Mouse (Mus musculus) heart, postnatal 14 days (tissue): ENCODE measurements at regions not wholly inside any gene's neighbourhood (a gene's known extent, or its start where the extent isn't known, plus 50 kb on each side); places are given as distances from the start of the nearest gene placed in this dataset.
A peak's percentile ranks its signal among the peaks of the same experiment; 100 is the strongest.

Experiments used
- DNase-seq, 2 experiments: peaks; one replicate each; pipeline ENCODE4 v3.0.0; 2021 to 2022
- intact Hi-C: fragments of 180-260 bp; cut with DNase I; formaldehyde crosslinking; loops from one replicate; pipeline ENCODE4 v1.15.1; 2025

DNA sequence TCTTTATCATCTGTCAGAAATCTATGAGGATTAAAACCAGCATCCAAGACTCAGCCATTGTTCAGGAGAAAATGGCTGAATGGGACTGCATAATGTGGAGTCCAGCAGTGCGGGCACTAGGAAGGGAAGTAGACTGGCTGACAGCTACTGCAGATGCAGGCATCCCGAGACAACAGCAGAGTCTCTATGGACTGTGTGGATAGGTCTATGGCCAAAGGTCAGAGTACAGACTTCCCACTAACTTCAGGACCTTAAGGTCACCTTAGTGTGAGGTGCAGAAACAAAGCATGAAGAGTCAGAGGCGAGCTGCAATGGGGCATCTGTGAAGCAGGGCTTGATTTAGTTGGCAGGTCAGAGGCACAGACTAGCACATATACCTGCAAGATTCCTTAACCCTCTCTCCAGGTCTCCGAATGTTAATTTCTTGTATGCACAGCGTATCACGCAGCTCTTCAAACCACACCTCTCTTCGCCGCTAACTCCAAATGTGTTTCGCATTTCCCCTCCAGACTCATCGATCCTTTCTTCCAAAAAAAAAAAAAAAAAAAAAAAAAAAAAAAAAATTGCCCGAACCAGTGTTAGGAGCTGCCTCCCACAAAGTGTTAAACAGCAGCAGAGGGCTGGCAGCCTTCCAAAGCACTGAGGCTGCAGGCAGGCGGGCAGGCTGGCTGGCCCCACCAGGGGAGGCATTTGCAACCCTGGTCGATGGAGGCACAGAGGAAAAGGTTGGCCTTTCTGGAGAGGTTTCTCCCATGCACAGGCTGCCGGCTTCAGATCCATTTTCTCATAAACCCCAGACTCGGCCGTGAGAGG lies 270.2 kb upstream of the Myt1l start:
- intact Hi-C loops: no loop called here
- peak; percentile 19 to 37 for DNase-seq

DNA sequence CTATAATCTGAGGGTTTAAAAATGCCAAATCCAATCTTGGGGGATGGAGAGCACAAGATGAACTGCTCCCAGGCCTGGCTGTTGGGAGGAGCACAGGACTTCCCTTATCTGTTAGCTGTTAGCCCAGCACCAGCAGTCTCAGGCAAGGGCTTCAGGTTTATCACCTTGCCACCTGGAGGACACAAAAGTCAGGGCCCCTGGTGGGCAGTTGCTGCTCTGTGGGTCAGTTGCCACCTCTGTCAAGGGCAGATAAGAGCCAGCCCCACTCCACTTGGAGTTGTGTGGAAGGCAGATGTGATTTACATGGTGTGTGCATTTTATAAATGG lies 269.7 kb upstream of the Myt1l start:
- intact Hi-C loops: no loop called here
- DNase-seq: no peak

DNA sequence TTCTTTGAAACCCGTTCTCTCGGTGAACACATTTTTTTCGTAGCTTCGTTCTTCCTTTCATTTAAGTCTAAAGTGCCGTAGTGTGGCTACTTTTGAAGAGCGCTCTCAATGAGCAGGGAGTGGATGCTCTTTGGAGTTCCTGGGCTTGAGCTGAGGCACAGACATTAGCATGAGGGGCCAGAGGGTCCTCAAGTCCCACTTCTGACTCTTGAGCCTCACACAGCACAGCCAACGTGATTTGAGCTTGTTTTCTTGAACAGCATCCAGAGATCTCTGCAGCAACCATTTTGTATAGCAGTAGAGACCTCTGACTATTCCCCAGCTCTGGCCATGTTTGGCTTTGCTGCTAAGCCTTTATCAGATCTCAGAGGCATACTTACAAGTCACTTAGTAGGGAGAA lies 269.2 kb upstream of the Myt1l start:
- intact Hi-C loops: no loop called here
- DNase-seq: no peak

DNA sequence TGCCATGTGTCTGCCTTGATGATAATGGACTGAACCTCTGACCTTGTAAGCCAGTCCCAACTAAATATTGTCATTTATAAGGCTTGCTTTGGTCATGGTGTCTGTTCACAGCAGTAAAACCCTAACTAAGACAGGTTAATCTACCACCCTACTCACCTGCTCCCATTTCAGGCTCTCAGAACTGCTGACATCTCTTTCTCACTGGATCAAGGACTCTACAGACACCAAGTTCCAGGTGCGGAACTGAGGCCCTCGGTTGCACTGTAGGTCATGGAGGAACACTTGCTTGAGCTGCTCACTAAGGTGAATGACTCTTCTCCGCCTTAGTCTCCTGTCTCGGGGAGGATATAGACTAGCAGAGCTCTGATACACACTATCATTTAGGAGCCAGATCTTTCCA lies 254.0 kb upstream of the Myt1l start:
- no peak for DNase-seq
- intact Hi-C loops: no loop called here

DNA sequence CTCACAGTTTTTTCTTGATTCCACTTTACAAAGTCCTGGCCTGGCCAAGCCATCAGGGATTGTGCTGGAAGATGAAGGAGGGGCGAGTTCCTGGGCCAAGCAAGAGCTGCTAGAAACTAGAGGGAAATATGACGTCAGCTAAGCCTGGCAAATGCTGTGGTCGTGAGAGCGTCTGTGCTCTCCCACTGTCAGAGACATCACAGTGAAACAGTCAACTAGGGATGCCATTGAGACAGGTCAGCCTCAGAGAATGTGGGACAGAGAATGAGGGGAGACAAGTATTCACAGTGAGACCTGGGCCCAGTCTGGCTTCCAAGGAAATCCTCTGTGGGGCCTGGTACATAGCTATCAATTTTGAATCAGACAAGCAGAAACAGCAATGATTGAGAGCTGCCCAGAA lies 252.5 kb upstream of the Myt1l start:
- intact Hi-C loops: no loop called here
- peak in 1 of 2 experiments; percentile 5 for DNase-seq

DNA sequence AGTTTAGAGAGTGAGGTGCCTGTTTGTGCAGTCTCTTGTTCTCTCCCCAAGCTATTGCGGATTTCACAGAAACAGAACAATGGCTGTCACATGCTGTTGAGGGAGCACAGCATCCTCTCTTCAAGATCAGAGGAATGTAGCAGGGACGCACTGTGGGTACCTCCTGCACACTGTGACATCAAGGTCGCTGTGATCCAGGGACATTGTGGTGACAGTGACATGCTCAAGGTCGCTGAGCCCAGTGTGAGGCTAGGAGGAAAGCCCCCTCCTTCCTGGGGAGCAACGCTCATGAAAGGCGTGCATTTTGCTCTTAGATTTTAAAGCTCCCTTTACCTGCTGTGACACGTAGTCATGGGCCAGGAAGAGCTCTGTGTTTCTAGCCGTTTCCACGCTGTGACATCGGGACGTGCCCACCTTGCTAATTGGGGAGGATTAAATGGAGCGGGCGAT lies 248.5 kb upstream of the Myt1l start:
- no peak for DNase-seq
- intact Hi-C loops: no loop called here

DNA sequence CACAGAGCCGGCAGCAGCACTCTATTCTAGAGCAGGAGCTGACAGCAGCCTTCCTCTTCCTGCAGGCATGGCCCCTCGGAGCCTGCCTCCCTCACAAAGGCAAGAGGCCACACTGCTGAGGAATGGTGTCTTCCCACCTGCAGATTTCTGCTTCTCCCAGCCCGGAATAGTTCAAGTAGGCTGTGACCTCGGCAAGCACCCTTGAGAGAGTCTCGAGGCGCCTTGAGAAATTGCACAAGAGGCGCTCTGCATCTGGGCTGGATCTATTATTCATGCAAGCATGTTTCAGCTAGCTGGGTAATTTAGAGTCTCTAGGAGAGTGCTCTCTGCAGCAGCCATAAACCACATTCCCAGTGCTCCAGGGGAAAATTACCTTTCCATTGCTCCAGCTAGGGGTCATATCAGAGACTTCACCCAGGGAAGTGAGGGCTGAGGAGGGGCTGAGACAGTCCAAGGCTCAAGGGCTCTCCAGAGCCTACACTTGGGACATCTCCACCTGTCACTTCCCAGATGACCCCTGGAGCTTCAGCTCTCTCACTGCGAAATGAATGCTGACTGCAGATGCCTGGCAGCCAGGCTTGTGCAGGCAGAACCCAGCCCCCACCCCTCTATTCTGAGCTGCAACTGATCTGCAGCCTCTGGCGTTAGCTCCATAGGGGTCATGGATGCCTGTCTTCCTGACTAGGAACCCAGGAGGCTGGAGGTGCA lies 247.9 kb upstream of the Myt1l start:
- intact Hi-C loops: no loop called here

DNA sequence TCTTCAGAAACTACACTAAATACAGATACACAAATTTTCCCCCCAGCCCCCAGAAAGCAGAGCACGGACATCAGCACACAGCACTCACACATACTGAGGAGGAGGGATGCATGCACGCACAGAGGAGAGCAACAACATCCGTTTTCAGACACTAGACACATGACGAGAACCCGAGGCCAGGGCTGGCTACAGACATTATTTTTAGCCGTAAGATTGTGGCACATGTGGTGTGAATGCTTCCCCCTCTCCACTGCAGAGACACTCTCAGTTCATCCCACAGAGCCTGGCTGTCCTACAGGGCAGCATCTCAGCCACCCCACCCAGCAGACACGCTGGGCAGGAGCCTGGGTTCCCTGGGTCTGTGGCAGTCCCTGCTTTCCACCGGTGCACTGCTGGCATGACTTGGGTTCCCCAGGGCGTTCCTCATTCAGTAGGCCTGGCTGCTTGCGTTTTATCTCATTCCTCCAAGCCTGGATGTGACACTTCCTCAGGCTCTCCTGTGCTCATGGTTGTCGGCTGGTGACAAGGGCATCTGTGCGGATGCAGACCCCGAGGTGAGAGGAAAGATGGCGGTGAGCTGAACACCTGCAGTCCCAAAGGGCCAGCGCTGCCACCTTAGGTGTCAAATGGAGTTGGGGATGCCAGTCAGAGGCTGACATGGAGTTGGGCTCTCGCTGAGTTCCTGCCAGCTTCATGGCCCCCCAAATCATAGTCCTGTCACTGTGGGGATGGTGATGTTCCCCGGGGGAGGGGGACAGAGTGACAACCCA lies 247.1 kb upstream of the Myt1l start:
- intact Hi-C loops: no loop called here
- DNase-seq: no peak

More for the DNA sequence above, 247.9 kb upstream of the Myt1l start:
- no peak for DNase-seq

DNA sequence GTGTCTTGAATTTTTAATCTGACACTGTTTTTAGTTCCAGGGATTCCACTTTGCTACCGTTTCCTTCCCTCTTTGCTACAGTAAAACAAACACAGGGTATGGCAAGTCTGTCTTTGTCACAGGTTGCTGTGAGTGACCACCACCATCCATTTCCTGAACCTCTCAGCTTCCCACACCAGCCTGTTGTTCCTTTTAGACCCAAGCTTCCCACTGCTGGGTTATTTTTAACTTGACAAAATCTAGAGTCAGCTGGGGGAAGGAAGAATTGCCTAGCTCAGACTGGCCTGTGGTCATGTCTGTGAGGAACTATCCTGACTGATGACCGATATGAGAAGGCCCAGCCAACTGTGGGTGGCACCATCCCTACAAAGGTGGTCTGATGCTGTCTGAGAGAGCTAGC lies 239.4 kb upstream of the Myt1l start:
- intact Hi-C loops: no loop called here
- DNase-seq: peak in 1 of 2 experiments; percentile 2

DNA sequence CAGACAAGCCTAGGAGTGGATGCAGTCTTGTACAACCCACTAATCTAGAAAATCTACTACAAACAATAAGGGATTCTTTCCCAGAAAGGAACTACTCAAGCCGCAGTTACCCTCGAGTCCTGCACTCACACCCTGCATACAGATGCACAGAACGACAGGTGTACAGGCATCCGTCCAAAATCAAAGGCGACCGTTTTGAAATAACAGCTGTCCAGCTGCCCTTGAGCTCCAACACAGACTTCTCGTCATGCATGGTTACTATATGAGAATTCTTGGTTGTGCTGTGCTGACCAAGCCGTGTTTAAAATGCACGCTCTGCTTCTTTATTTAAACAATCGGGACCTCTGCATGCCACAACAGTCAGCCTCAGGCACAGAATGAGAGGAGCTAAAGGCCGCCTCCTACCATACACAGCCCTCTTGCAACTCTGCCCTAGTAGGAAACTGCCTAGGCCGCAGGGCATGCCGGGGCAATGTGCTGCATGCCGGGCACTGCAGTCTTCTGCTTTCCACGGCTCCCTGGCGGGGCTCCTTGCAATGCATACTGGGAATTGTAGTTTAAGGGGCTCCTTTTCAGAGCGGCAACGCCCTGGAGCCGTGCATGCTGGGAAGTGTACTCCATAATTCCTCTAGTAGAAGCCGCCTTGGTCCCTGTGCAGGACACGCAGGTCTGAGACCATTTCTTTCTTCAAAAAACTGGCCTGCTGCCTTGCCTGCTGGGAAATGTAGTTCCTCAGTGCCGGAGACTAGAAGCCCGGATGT lies 237.4 kb upstream of the Myt1l start:
- peak; percentile 89 to 91 for DNase-seq
- intact Hi-C loops: no loop called here

DNA sequence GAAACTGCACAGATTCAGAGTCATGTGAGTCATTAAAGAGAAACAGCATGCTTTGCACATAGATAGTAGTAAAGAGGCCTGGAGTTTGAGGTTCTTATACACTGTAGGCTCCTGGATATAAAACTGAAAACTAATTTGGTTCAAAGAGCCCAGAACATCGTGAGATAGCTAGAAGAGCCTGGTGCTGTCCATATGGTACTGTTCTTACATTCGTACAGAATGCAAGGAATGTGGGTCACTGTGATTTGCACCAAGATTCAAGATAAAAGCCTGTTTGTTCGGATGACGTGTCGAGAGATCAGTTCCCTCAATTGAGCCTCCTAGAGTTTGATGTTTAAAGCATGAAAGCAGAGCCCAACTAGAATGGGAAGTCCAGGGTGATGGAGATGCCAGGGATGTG lies 230.2 kb upstream of the Myt1l start:
- intact Hi-C loops: no loop called here
- DNase-seq: no peak

DNA sequence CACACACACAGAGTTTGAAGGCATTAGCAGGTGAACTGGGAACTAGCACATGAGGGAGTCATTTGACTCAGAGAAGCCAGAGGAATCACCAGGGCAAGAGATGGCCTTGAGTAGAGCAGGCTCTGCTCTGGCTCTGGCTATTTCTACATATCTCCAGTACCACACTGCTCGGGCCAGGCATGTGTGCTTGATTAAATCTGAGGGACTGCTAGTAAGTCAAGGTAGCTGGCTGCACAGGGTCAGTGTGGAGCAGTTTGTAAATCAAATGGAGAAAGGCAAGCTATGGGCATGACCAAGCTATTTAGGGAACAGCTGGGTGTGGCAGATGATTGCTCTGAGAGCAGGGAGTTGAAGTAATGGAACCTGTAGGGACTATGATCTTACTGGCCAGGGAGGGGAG lies 212.5 kb upstream of the Myt1l start:
- no peak for DNase-seq
- intact Hi-C loops: no loop called here

DNA sequence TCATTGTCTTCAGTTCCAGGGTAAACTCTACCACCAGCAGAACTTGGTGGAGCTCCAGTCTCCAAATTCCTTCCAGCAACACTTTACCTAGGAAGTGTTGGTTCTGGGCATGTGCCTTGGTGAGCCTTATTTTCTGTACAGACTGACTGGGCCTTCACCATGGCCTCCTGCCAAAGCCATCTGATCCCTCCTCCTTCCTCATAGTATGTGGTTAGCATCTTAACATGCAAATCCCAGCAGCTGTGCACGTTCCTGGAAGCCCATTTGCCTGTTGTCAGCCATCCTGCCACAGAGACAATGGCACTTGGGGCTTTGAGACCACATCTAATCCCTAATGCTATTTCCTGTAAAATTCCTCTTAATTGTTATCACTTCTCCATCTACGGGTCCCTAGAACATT lies 206.7 kb upstream of the Myt1l start:
- intact Hi-C loops: no loop called here
- no peak for DNase-seq

DNA sequence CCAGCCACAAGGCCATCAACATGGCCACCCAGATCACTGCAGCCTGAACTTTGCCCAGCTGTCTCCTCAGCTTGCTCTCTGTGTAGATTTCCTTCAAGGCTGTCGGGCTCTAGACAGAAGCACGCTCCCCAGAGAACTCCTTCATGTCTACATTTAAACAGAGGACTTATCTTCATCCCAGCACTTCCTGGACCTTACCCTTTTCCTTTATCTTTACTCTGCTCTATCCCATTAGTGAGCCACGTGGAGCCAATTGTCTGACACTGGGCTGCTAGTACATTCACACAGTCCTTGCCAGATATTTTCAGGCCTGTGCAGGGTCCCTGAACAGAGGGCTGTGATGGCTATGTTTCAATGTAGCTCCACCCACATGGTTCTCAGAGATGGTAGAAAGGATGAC lies 204.7 kb upstream of the Myt1l start:
- DNase-seq: no peak
- intact Hi-C loops: no loop called here

DNA sequence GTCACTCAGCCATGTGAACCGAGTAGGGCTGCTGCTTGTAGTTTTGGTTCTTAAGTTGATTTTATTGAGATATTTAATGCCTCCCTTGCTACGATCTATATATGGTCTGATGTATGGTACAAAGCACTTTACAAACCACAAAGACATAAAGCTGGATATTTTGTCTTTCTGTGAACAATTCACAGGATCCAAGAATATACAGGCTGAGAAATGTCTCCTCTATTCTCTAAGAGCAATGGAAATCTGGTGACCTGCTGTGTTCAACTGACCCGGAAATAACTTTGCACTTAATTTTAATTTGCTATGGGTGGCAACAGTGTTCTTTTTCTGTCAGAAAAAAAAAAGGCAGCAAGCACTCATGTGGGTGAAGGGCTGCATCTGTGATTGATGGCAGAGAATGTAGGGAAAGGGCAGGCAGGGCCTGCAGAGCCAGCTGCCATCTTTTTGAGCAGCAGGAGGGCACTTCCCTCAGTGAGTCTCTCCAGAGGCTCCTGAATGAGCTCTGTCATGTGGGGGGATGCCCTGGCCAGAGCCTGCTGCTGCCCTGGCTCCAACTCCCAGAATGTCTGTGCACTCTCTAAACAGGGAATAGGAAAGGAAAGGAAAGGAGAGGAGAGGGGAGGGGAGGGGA lies 192.2 kb upstream of the Myt1l start:
- DNase-seq: no peak
- intact Hi-C loops: no loop called here

DNA sequence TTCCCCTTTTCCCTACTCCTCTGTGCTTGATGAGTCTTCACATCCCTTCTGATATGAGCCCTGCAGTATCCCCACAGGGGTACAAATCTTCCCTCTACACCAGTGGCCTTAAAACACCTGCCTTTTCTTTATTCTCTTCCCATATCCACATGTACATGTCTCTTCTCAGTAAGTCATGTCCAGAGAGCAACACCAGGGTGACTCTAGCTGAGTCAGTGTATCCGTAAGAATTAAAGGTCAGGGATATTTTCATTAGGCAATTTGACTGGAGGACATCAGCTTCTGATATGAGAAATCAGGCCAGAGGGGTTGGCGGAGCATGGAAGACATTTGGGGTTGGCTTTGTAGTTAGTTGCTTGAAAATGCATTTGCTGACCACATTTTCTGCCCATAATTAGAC lies 190.8 kb upstream of the Myt1l start:
- intact Hi-C loops: no loop called here
- no peak for DNase-seq

DNA sequence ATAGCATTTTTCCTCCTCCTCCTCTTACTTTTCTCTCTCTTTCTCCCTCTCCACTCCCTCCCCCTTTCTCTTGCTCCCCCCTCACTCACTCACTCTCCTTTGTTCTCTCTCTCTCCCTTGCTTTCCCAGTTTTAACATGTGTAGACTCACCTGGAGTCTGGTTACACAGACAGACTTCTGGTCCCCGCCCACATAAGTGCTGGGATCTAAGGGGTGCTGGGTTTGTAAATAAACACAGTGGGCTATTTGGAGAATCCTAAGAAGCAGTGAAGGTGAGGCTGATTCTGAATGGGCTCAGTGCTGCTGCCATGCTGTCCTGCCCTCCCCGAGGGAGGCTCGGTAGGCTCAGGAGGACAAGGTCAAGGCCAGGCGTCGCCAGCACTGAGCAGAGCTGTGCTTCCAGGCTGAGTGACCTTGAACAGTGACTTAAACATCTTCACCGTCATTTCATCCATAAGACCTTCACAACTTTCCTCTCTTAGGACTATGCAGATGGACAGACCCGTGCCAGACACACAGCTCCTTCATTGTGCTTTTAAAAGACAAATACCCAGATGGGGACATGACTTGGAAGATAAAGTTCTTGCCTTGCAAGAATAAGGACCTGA lies 186.7 kb upstream of the Myt1l start:
- no peak for DNase-seq
- intact Hi-C loops: no loop called here

DNA sequence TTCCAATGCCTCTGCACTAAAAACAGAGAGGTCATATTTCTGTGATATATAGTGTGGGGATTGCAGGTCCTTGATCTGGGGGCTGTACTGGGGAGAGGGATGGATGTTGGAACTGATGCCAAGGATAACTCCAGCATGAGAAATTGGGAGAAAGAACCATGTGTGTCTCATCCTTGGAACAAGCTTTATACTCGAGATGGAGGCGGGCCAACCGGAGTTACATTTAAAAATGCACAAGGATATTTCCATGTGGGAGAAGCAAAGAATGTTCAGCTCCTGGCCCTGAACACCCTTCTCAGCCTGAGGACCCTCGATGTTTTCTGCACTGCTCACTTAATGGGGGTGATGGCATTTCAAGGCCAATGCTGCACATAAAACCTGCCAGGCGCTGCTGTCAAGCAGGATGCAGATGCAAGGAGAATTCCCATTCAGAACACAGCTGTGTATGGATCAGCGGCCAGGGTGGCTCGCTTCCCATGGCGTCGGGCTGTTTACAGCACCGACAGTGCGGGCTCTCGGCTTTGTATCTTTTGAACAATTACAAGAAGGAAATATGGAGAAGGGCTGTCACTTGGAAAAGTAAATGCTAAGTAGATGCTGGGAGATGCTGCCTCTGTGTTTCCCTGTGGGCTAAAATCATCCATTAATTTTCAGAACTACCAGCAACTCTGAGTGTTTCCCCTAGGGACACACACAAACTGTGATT lies 184.9 kb upstream of the Myt1l start:
- intact Hi-C loops: no loop called here
- DNase-seq: no peak

DNA sequence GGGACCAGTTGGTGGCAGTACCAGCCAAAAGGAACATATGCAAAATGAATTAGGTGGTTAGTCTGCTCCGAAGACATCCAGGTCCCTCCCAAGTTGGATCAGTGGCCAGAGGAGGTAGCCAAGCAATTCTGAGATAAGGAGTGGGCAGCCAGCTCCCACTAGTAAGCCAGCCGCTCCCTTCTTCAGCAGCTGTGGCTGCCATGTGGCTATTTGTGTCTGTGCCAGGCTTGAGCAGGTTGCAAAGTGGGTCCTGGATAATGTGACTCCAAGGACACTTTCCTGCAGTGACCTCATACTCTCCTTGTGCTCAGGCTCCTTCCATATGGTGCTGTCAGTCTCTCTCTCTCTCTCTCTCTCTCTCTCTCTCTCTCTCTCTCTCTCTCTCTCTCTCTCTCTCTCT lies 179.5 kb upstream of the Myt1l start:
- intact Hi-C loops: no loop called here

More for the DNA sequence above, 179.5 kb upstream of the Myt1l start:
- peak; percentile 36 to 45 for DNase-seq
